Mouse (Mus musculus) monocyte, adult 2 months (primary cell): Measurements from ENCODE around the gene Tns3.
"Not testable (repeated sequence)": the region's sequence is repeated elsewhere in the genome, so short reads cannot be mapped to it uniquely, and the experiment has no call there.

Source experiments
- DNase-seq, 2 experiments: peaks; one replicate each; pipeline ENCODE4 v3.0.0; 2022; ENCODE audit warnings: low spot score in 2 of 2, low read depth in 1 of 2

Gene Tns3

DNA sequence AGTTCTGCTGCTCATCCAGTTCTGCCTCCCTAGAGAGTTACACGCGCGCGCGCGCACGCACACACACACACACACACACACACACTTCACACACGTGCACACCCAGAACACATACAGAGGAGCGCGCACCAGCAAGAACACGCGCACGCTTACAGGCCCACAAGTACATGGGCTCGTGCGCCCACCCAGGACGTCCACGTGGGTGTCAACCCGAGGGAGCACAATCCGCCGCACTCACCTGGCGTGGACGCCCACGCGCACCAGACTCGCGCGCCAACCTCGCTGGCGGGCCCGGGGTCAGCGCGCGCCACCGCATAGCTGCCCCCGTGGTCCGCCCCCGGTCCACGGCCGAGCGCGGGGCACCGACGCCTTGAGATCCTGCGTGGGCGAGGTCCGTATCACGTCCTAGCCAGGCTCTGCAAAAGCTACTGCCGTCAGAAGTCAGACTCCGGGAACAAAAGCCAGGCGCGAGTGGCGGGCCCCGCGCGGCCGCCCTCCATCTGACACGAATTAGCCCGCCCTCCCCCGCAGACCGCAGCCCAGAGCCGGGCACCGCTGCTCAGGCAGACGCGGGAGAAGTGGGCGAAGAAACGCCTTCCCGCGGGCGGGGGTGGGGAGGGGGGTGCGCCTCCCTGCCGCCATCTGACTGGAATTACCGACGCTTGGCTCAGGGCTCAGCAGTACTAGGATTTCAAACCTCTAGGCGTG is 40.0 kb downstream of the Tns3 start:
- DNase-seq: peak in 1 of 2 experiments; percentile 18

DNA sequence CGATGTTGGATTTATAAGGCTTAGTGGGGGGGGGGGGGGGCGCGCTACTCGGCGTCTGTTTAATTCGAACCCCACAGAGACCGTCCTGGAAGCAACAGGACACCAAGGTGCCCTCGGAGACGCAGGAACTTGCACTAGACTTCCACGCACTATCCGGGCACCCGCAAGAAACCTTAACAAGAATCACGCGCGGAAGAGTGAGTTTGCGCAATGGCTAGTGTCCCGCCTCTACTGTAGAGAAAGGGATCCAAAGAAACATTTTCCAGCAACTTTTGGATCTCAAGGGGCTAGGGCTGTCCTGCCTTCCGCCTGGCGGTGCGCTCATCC is 40.5 kb downstream of the Tns3 start:
- no peak for DNase-seq

DNA sequence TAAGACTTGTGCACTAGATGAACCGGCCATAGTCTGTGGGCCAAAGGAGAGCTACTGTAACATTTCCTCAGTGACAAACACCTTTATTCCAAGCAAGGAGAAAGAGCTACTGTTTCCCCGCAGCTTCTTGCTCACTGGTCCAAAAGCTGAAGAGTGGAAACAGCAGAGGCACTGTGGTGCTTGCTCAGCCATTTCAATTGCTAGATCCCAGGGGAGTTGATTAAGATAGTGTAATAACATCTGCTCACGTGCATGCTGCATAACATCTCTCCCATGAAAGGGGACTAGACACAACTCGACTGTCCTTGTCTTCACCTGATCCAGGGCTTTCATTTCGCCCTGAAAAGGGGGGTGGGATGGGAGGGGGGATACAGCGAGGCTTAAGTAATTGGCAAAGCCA is 41.7 kb downstream of the Tns3 start:
- DNase-seq: no peak

DNA sequence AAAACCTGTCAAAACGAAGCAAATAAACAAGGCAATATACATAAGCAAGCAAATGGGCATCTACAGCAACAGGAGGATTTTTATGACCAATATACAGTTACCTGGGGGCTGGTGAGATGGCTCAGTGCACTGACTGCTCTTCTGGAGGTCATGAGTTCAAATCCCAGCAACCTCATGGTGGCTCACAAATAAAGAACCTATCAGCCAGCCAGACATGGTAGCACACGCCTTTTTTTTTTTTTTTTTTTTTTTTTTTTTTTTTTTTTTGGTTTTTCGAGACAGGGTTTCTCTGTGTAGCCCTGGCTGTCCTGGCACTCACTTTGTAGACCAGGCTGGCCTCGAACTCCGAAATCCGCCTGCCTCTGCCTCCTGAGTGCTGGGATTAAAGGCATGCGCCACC is 45.2 kb downstream of the Tns3 start:
- DNase-seq: not testable (repeated sequence)

DNA sequence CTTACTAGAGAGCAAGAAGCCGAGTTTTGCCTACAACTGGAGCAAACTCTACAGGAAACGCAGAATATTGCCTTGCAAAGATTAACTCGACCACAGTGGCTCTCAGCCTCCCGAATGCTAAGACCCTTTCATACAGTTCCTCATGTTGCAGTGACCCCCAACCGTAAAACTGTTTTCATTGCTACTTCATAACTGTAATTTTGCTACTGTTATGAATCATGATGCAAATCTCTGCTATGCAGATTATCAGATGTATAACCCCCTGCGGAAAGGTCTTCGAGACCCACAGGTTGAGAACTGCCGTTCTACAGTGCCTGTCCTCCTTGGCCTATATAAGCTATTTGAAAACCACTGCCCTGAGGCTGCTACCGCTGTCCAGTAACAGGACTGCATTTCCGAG is 46.0 kb downstream of the Tns3 start:
- DNase-seq: no peak

DNA sequence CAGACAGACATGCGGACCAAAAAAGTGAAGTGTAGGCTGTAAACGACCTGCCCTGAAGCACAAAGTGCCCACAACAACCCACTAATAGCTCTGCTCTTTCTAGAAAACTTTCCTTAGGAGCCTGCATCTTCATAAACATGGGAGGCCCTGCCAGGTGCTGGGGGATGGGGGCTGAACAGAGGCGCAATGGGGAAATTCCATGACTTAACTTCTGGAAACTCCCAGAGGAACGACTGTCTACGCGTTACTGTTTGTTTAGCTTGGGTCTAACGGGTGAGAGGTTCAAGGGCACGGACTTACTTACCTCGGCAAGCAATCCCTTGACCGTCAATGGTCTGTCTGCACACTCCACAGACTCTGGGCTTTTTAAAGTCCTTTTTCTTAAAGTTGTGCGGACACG is 48.9 kb downstream of the Tns3 start:
- no peak for DNase-seq

DNA sequence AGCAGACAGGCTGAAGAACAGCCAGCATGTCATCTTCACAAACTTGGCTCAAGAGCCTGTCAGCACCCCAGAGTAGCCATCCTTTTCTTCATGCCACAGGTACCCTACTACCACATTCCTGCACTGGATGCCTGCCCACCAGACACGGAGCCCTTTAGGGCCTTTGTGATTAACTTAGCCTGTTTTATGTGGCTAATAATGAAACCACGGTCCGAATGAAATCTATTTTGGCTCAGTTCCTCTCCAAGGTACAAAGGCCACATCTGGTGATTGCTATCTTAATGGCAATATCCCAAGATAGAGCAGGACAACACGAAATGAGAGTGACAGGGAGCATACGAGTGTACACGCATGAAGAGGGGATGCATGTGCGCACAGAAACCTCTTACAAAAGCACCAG is 53.9 kb downstream of the Tns3 start:
- DNase-seq: no peak

DNA sequence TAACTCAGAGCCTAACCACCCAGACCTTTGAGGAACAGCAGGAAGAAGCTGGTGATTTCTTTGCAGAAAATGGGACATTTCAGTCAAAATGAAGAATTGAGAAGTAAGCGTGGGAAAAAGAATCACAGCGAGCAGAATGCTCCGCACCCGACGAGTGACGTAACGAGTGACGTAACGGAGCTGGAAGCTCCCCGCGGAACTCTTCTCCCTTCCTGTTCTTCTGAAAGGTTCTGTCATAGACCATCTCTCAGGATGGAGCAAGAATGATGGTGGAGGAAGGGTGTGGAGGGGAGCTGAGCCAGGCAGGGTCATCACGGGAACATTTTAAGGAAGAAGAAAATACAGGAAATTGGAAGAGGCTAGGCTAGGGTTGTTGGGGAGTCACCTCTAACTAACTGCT is 54.5 kb downstream of the Tns3 start:
- peak in 1 of 2 experiments; percentile 41 for DNase-seq

DNA sequence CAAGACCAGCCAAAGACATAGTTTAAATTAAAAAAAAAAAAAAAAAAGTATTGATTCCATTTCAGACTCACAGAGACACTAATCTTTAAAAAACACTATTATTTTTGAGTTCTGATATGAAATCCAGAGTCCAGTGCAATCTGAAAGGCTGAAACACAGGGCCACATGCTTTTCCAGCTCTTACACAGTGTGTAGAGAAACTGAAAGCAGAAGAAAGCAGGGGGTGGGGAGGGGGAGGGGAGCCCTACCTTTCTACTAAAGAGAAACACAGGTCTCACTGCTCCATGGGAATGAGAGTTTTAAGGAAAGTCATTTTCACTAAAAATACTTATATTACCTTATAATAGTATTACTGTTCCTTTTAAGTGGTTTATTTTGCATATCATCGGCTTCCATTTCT is 57.2 kb downstream of the Tns3 start:
- DNase-seq: no peak

DNA sequence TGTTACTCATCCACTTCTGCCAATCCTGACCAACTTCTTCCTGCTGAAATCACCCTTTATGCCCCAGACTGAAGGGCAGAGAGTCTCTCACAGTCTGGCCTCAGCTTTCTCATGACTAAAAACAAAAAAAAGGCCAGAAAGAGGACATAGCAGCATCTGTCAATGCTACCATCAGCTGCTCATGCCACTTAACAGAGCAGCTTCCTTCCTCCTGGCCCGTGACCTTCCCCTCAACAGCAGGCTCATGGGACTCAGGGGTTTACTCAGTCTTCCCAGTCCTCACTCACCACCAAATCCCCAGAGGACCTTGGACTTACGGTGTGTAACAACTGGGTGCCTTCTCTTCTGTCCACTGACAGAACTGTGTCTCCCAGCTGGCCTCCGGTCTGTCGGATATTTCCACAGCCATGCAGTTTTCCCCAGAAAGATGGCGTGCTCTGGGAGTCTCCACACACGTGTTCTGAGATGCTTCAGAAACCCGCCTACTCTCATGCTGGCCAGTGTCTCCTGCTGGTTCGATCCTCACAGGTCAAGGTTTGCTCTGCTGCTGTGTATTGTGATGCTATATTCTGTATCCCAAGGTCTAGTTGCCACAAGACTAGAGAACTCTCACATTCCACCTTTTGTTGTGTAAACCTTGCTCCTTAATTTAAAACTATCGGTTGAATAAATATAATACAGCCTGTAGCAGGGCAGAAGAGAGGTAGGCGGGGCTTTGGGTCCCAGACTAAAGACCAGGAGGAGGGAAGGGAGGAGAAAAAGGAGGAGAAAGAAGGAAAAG is 59.4 kb downstream of the Tns3 start:
- DNase-seq: no peak

DNA sequence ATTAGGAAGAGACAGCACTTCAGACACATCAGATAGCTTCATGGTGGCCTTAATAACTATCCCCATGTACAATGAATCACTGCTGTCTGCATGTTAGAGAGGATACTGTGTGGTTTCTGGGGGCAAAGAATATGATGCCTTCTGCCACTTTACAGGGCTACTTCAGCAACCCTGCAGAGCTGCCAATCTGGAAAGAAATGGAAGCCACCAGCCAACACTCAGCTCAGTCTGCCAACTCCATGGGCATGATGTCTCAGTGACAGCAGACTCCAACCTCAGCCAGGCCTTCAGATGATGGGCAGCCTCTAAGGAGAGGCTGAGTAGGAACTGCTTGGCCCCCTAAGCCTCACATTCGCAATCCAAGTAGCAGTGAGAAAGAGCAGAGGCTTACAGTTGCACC is 61.7 kb downstream of the Tns3 start:
- DNase-seq: no peak

DNA sequence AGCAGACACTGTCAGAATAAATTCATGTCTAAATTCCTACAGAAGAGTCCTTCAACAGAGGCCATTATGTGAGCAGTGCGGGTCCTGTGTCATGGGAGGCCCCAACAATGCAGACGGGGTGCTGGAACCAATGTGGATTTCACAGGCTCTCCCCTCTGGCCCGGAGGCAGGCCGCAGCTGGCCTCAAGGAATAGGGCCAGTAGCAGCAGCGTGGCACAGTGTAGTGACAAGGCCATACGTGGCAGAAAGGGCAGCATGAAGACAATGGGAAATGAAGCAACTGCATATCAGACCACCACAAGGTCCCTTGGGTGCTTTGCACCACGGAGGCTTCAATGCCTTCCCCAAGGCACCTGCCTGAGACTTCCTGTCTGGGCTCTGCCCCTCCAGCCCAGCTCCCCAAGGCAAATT is 62.9 kb downstream of the Tns3 start:
- DNase-seq: no peak

DNA sequence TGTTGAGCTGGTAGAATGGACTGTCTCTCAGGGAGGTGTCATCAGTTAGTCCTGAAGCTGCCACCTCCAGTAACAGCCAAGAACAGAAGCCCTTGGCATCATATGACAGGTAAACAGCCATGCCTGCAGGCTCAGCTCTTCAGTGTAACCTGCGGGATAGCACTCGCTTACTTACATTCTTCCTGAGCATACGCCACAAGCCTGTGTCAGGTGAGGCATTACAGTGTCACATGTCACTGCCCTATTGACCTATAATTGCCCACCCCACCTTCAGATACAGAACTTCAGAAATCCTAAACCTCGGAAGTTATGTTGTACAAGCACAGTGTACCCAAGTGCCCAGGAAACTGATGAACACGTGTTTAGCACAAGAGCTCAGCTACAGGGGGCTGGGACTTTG is 68.7 kb downstream of the Tns3 start:
- no peak for DNase-seq

DNA sequence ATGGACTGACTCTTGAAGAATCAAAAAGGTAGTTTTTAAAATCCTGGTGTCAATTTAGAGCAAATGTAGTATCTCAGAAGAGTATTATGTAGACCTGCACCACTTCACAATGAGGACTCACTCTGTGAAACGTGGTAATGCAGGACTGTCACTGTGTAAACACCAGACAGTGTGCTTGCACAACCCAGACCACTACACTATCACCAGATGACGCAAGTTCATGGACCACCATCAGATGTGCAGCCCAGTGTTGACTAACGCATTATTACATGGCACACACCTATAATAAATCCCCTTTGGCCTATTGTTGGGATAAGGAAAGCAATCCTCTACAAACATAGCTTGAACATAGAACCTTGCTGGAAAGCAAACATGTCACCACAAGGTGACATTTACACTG is 71.2 kb downstream of the Tns3 start:
- no peak for DNase-seq

DNA sequence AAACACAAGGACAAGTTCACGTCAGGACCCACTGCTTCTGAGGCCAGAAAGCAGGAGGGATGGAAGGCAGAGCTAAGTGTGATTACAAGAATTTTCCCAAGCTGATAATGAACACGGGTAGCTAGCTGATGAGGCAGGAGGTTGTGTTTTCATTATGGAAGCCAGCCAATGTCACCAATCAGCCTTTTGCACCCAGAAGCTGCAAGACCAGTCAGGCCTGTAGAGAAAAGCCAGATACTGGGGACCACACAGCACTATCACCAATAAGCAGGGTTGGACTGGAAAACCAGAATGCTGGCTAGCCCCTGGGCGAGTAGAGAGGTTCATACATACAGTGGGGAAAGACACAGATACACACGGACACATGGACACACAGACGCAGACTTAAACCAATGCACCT is 73.1 kb downstream of the Tns3 start:
- no peak for DNase-seq

DNA sequence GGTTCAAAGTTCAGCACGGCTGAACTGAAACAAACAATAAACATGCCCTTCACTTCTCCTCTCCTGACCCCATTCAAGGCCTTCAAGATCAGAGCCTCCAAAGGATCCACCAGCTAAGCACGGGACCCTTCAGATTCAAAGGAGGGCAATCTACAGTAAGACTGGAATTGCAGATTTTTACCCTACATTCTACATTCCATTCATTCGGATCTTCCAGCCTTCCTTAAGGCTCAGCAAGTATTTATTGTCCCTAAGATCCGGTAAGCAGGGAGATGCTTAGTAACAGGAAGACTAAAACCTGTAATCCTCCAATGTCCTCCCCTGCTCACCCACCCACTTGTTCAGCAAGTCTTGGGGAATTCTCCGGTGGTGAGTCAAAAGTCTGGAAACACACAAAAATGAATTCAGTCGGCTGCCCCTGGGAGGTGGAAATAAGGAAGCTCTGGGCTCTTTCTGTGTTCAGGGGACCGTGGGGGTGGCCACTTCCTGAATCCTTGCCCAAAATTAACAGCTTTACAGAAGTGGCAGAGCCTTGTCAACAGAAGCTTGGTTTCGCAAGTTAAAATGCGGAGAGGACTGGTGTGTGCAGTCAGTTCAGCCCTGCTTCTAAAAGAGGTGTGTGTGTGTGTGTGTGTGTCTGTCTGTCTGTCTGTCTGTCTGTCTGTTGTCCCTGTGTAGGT is 75.0 kb downstream of the Tns3 start:
- peak; percentile 66 to 68 for DNase-seq

DNA sequence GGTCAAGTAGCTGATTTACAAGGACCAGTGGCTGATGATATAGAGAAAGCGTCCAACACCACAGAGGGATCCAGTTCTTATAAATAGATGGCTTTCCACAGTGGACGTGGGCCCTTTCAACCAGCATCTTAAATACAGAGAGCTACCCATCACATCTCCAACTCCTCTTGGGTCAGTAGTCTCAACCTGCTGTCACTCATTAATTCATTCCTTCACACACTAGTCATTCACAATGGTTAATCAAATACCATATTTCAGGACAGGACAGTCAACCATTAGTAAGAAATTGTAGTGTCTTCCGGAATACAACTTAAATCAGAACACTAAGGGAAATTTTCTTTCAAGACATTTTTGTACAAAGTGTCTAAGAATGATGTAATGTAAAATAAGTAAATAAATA is 76.4 kb downstream of the Tns3 start:
- no peak for DNase-seq

DNA sequence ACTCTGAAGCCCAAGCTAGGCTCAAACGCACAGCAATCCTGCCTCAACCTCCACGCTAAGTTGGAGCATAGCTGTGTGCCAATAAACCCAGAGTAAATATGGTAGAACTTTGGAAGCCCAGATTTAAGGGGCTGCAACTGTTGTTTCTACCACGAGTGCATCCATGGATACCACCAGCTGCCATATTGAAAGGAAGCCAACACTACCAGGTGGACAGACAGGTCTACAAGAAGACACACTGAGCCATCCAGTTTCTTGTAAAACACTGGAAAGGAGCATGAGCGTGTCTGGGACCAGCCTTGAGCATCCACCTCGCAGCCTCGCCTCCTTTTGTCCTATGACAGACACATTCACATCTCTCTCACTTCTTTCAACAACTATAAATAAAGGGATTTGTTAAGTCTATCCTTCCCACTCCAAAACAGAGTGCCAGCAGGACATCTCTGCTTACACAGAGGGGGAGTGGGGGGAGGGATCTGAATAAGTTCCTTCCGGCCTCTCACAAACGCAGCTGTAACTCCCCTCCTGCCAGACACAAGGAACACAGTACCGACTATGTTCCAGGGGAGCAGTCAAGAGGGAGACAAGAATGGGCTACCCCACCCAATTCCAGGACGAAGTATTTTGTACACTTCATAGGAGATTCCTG is 77.2 kb downstream of the Tns3 start:
- DNase-seq: no peak

DNA sequence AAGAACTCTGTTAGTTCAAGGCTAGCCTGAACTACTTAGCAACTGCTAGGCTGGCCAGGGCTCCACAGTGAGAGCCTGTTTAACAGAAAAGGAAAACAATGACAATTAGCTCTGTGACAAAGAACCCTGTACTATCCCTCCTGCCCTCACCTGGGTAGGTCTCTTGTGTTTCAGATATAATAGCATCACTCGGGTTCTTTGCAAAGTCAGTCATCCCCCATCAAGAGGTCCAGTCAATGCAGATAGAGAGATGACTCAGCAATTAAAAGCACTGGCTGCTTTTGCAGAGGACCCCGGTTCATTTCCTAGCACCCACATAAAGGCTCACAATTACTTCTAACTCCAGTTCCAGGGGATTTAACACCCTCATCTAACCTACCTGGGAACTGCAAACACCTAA is 78.0 kb downstream of the Tns3 start:
- DNase-seq: no peak

DNA sequence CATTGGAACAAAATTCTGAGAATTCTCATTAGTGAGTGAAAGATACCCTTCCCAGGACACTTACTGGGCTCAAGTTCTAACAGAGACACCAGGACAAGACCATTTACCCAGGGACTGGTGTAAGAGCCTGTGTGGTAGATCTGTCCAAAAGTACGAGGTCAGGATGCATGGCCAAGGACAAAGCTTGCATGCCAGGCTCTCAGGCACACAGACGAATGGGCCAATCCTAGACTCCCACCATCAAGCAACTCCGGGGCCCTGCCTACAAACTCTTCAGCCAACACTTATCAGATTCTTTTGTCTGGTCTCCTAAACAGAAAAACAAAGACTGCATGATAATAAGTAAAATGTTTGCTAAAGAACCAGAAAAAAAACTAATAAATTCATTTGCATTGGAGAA is 78.6 kb downstream of the Tns3 start:
- no peak for DNase-seq

DNA sequence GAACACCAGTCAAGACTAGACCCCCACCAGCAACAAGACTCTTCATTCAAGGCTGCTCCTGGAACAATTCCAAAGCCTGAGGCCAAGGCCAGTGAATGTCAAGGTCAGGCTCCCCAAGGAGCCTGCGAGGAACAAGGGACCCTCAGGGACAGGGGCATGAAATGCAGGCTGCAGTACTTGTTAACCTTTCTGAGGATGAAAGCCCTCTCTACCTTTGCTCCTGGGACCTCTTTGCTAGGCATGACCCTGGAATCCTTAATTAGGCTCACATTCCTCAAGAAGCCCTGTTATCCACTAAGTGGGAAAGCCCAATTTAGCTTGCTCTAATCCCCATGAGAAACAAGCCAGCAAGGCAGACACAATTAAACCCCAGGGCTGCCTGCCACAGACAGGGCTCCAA is 79.4 kb downstream of the Tns3 start:
- DNase-seq: no peak

DNA sequence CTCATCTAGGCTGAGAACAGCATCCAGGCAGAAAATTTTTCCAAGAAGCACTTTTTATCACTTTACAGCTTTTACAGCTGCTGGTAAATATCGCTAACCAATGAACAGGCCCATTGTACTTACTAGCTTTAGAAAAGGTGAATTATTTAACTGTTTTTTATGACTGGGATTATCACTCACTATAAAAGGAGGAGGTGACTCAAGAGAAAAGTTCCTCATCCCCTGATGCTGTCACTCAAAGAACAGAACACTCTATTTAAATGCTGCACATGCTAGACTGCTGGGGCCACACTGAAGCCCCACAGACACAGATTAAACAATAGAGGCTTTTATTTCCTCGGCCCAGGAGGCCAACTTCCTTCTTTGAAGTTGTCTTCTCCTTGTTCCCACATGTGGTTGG is 80.0 kb downstream of the Tns3 start:
- no peak for DNase-seq
